Mouse (Mus musculus): ENCODE measurements around the gene Irf2bp1. TPM values are rescaled to one million over a fixed set of nuclear protein-coding genes. Genes with fewer than 3 reads are reported as not detected.

The Irf2bp1 gene
- polyA plus RNA-seq (2012; rRNA removed; ENCODE audit: low replicate concordance) = 16.7 and 38.8 TPM in 2 replicates

DNA sequence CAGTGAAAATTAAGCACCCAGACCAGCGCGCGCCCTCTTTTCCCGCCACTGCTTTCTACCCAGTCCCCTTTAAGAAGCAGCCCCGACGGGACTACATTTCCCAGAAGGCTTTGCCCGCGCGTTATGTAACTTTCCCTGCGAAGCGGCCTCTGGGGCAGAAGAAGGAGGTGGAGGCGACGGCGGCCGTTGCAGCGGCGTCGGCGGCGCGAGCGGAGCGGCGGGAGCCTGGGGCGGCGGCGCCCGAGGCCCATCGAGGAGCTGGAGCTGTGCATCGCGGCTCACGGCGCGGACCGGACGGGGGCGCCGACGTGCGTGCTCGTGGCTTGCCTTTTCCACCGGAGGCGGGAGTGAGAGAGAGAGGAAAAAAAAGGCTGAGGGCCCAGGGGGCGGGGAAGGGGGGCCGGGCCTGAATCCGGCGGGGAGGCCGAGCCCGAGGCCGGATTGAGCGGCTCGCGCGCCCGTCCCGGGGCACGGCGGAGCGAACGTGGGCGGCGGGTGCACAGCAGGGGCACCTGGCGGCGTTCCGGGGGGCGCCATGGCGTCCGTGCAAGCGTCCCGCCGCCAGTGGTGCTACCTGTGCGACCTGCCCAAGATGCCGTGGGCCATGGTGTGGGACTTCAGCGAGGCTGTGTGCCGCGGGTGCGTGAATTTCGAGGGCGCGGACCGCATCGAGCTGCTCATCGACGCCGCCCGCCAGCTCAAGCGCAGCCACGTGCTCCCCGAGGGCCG is at the start of gene Irf2bp1:
TSS of gene Irf2bp1 (plus strand) at position 143 of the 729 bp plus-strand sequence.

DNA sequence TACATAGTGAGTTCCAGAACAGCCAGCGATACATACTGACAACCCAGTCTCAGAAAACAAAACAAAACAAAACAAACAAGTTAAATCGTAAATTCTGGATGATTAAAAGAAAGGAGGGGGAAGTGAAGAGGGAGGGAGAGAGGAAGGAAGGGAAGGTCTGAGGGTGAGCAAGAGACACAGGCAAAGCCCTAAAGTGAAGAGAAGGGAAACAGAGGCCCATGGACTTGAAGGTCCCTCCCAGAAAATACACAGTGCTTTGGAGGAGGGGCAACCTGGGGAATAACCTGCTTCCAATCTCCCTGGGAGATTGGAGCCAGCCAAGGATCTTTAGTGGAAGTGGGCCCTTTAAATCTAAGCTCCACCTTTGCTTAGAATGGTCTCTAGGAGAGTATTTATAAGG is 16.7 kb upstream of the Irf2bp1 start, which contains the start of gene Nanos2:
TSS of gene Nanos2 (plus strand) at position 301 of the 400 bp plus-strand sequence.

DNA sequence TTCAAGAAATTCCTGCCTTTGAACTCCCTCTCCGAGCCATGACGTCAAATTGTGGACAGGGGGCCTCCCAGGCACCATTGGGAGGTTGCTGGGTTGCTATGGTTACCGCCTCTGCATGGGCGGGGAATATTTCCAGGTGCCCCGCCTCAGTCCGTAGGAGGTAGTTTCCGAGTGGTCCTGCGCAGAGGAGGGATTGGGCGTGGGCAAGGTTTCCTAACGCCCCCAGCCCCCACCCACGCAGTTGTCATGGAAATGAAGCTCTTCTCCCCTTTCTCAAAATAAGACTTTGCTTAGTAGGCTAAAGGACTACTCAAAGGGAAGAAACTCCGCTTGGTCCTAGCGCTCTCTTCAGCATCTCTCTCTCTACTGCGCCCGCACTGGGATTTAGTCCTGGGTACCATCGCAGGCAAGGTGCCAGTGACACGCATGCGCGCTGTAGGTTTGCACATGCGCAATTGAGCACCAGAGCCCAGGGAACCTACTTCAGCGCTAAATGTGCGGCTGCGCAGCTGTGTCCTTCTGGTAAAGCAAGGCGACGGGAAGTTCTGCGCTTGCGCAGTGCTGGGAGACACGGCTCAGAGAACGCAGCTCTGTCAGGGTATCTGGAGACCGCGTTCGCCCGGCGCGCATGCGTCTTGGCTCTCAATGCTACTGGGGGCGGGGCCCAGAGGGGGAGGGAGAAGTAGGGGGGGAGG is 13.1 kb upstream of the Irf2bp1 start, which contains the start of gene Mypop:
TSS of gene Mypop (plus strand) at position 645 of the 695 bp plus-strand sequence.

DNA sequence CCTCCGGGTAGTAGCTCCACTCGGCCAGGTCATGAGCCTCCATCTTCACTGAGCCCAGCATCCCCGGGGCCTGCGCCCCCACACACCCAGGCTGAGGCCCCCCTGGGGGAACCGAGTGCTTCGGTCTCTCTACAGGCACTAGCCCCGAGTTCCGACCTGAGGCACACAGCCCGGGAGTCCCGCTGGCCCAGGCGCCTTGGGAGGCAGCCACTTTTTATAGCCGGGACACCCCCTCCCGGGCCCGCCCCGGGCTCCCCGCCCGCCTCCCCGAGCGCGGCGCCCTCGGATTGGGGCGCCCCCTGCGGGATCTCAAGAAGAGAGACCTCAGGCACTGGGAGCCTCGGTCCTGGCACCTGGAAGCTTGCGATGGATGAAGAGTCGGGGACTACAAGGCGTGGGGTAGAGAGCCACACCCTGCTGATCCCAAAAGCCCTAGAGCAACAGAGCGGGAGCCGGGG is 19.5 kb downstream of the Irf2bp1 start, which contains the start of gene Foxa3:
TSS of gene Foxa3 (minus strand) at position 182 of the 458 bp plus-strand sequence.

DNA sequence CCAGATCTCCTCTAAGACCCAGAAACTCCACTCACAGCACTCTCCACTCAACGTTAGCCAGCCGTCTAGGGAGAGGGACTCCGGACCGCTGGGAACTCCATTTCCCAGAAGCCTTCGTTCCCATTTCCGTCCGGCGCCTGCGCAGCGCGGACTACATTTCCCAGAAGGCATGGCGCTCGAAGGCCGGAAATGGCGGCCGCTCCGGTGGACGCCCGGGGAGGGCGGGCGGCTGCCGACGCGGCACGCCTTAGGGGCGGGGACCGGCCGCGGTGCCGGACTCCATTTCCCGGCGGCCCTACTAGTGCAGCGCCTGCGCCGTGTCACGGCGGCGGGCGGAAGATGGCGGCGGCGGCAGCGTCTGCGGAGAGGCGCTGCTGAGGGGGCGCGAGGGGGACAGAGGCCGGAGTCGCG is 20.3 kb downstream of the Irf2bp1 start, which contains the start of gene Sympk:
TSS of gene Sympk (plus strand) at position 282 of the 411 bp plus-strand sequence.

DNA sequence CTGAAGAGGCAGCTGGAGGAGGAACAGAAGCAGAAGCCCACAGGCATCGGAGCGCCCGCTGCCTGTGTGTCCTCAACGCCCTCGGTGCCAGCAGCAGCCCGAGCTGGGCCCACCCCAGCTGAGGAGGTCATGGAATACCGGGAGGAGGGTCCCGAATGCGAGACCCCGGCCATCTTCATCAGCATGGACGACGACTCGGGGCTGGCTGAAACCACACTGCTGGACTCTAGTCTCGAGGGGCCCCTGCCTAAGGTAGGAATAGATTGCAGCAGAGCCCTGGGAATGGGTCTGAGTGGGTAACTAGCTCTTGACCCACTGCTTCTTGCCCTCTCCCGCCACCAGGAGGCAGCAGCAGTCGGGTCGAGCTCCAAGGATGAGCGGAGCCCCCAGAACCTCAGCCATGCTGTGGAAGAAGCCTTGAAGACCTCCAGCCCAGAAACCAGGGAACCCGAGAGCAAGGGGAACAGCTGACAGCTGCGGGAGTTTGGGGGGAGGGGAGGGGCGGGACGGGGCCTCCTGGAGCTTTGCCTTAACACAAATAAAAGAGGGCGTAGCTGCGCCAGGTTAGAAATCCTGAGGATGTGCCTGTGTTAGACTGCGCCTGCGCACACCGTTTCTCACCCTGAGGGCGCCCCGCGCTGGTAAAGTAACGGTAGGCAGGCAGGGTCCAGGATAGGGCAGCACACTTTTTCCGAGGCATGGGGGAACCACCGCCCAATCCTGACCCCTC is 50.4 kb downstream of the Irf2bp1 start, which contains the start of gene Rsph6a:
TSS of gene Rsph6a (plus strand) at position 644 of the 730 bp plus-strand sequence.

Other genes with a start within 250 kb of the Irf2bp1 start
- not detected in 2 replicates for gene Psg19, start 205.5 kb upstream of the Irf2bp1 start, polyA plus RNA-seq (2012; rRNA removed; ENCODE audit: low replicate concordance)
- gene Psg17, start 182.4 kb upstream of the Irf2bp1 start, polyA plus RNA-seq (2012; rRNA removed; ENCODE audit: low replicate concordance) = 0.58 TPM in 1 of 2 replicates, not detected in the other
- 11.8 and 24.6 TPM in 2 replicates for gene Mill2, start 164.1 kb upstream of the Irf2bp1 start, polyA plus RNA-seq (2012; rRNA removed; ENCODE audit: low replicate concordance)
- 6.4 and 56.4 TPM in 2 replicates for gene Pglyrp1, start 132.7 kb upstream of the Irf2bp1 start, polyA plus RNA-seq (2012; rRNA removed; ENCODE audit: low replicate concordance)
- 20.3 and 25.2 TPM in 2 replicates for gene Ccdc61, start 93.6 kb upstream of the Irf2bp1 start, polyA plus RNA-seq (2012; rRNA removed; ENCODE audit: low replicate concordance)
- gene Nova2, start 78.2 kb upstream of the Irf2bp1 start, polyA plus RNA-seq (2012; rRNA removed; ENCODE audit: low replicate concordance) = 1.6 and 2.5 TPM in 2 replicates
- gene Nanos2, start 16.6 kb upstream of the Irf2bp1 start, polyA plus RNA-seq (2012; rRNA removed; ENCODE audit: low replicate concordance) = 0.26 TPM in 1 of 2 replicates, not detected in the other
- 5.2 and 17.4 TPM in 2 replicates for gene Mypop, start 12.8 kb upstream of the Irf2bp1 start, polyA plus RNA-seq (2012; rRNA removed; ENCODE audit: low replicate concordance)
- gene Foxa3, start 19.5 kb downstream of the Irf2bp1 start, polyA plus RNA-seq (2012; rRNA removed; ENCODE audit: low replicate concordance) = not detected in 2 replicates
- gene Sympk, start 20.3 kb downstream of the Irf2bp1 start, polyA plus RNA-seq (2012; rRNA removed; ENCODE audit: low replicate concordance) = 66.1 and 105 TPM in 2 replicates
- not detected in 2 replicates for gene Rsph6a, start 50.6 kb downstream of the Irf2bp1 start, polyA plus RNA-seq (2012; rRNA removed; ENCODE audit: low replicate concordance)
- gene Dmwd, start 72.2 kb downstream of the Irf2bp1 start, polyA plus RNA-seq (2012; rRNA removed; ENCODE audit: low replicate concordance) = 83.2 and 111 TPM in 2 replicates
- gene Dmpk, start 79.8 kb downstream of the Irf2bp1 start, polyA plus RNA-seq (2012; rRNA removed; ENCODE audit: low replicate concordance) = 388 and 705 TPM in 2 replicates
- 32.7 and 78.4 TPM in 2 replicates for gene Six5, start 90.5 kb downstream of the Irf2bp1 start, polyA plus RNA-seq (2012; rRNA removed; ENCODE audit: low replicate concordance)
- 0.21 and 0.55 TPM in 2 replicates for gene Gm4969, start 114.3 kb downstream of the Irf2bp1 start, polyA plus RNA-seq (2012; rRNA removed; ENCODE audit: low replicate concordance)
- gene Fbxo46, start 115.8 kb downstream of the Irf2bp1 start, polyA plus RNA-seq (2012; rRNA removed; ENCODE audit: low replicate concordance) = 7.9 and 11.0 TPM in 2 replicates
- gene Qpctl, start 145.2 kb downstream of the Irf2bp1 start, polyA plus RNA-seq (2012; rRNA removed; ENCODE audit: low replicate concordance) = 16.7 and 25.1 TPM in 2 replicates
- gene Snrpd2, start 145.7 kb downstream of the Irf2bp1 start, polyA plus RNA-seq (2012; rRNA removed; ENCODE audit: low replicate concordance) = 26.1 and 39.9 TPM in 2 replicates
- 3.3 and 14.7 TPM in 2 replicates for gene Gipr, start 162.1 kb downstream of the Irf2bp1 start, polyA plus RNA-seq (2012; rRNA removed; ENCODE audit: low replicate concordance)
- 34.2 and 47.4 TPM in 2 replicates for gene Eml2, start 172.4 kb downstream of the Irf2bp1 start, polyA plus RNA-seq (2012; rRNA removed; ENCODE audit: low replicate concordance)
- gene Gpr4, start 208.5 kb downstream of the Irf2bp1 start, polyA plus RNA-seq (2012; rRNA removed; ENCODE audit: low replicate concordance) = 21.2 and 40.9 TPM in 2 replicates
- 43.4 and 43.9 TPM in 2 replicates for gene Opa3, start 224.3 kb downstream of the Irf2bp1 start, polyA plus RNA-seq (2012; rRNA removed; ENCODE audit: low replicate concordance)

All from subcutaneous adipose tissue, adult 2 months (tissue).